Comparison of ENCODE assay signal across 21 mouse cellular contexts in genomic region chr16:20676702-20677101, GRCm38 (mm10). TPM values are rescaled to one million over a fixed set of nuclear protein-coding genes. Genes with fewer than 3 reads are reported as not detected.
A peak's percentile ranks its signal among the peaks of the same experiment; 100 is the strongest.
DNase-seq lines count a peak whose midpoint lies in the region; ATAC-seq and TF ChIP-seq lines count a peak whose summit lies in the region.
"Had no signal": no experiment of that assay in that cellular context is flagged by ENCODE, and none has a peak within 500 bp of the region (broad histone marks: within the 10 kb centered on the region; RNA-seq: fewer than 3 reads in every experiment).

No protein-coding gene starts in this region.

- WGBS in forebrain, embryonic 14.5 days, result 85% methylated on average over 4 of the region's 4 CpGs
- WGBS in forebrain, embryonic 15.5 days, result 83% methylated on average over 4 of the region's 4 CpGs
- 79% methylated on average over 4 of the region's 4 CpGs for WGBS in liver, postnatal 0 days (ENCODE audit: insufficient replicate concordance)
- 75% methylated on average over 4 of the region's 4 CpGs for WGBS in liver, embryonic 12.5 days (ENCODE audit: insufficient replicate concordance)

- no peak overlapping the region for H3K4me3 ChIP-seq in forebrain, embryonic 14.5 days (ENCODE audit: low read depth, low read length)
- H3K4me3 ChIP-seq in forebrain, embryonic 15.5 days, result no peak overlapping the region
- no peak overlapping the region for H3K4me3 ChIP-seq in liver, postnatal 0 days (ENCODE audit: low read depth, low read length)
- no peak overlapping the region for H3K4me3 ChIP-seq in liver, embryonic 12.5 days
- H3K4me3 ChIP-seq: erythroblast, embryonic 14.5 days; kidney, embryonic 15.5 days; limb, embryonic 15.5 days; lung, embryonic 15.5 days; stomach, embryonic 15.5 days had no signal

- TF ChIP-seq EP300 in liver, postnatal 0 days (IDR thresholded peaks at IDR 0.05; ENCODE audit: low read depth), result no peak

- no peaks in the 10 kb centered on the region for H3K27me3 ChIP-seq in forebrain, embryonic 14.5 days (replicated peaks; ENCODE audit: control insufficient read depth, insufficient read depth, low read length)
- no peaks in the 10 kb centered on the region for H3K27me3 ChIP-seq in forebrain, embryonic 15.5 days
- H3K27me3 ChIP-seq in liver, postnatal 0 days (ENCODE audit: insufficient read depth, low read length), result no peaks in the 10 kb centered on the region
- no peaks in the 10 kb centered on the region for H3K27me3 ChIP-seq in liver, embryonic 12.5 days (replicated peaks)
- H3K27me3 ChIP-seq: kidney, embryonic 15.5 days; limb, embryonic 15.5 days; lung, embryonic 15.5 days; stomach, embryonic 15.5 days had no signal

- H3K27ac ChIP-seq in forebrain, embryonic 14.5 days (ENCODE audit: low read depth, low read length), result no peak overlapping the region
- no peak overlapping the region for H3K27ac ChIP-seq in forebrain, embryonic 15.5 days (replicated peaks)
- H3K27ac ChIP-seq in liver, postnatal 0 days (ENCODE audit: low read depth), result no peak overlapping the region
- H3K27ac ChIP-seq in liver, embryonic 12.5 days, result no peak overlapping the region
- H3K27ac ChIP-seq: kidney, embryonic 15.5 days; lung, embryonic 15.5 days; stomach, embryonic 15.5 days had no signal

- peaks cover 70% of the 10 kb centered on the region for H3K36me3 ChIP-seq in forebrain, embryonic 14.5 days (ENCODE audit: control insufficient read depth, insufficient read depth, low read length)
- H3K36me3 ChIP-seq in forebrain, embryonic 15.5 days, result peaks cover 62% of the 10 kb centered on the region
- peaks cover 69% of the 10 kb centered on the region for H3K36me3 ChIP-seq in liver, postnatal 0 days (replicated peaks; ENCODE audit: insufficient read depth, low read length)
- H3K36me3 ChIP-seq in liver, embryonic 12.5 days, result peaks cover 77% of the 10 kb centered on the region

- H3K4me2 ChIP-seq in forebrain, embryonic 14.5 days (ENCODE audit: low read length), result no peak overlapping the region
- no peak overlapping the region for H3K4me2 ChIP-seq in forebrain, embryonic 15.5 days (replicated peaks)
- no peak overlapping the region for H3K4me2 ChIP-seq in liver, postnatal 0 days (ENCODE audit: low read depth, low read length)
- H3K4me2 ChIP-seq in liver, embryonic 12.5 days, result no peak overlapping the region
- H3K4me2 ChIP-seq: heart, embryonic 11.5 days; kidney, embryonic 15.5 days; limb, embryonic 15.5 days; lung, embryonic 15.5 days; stomach, embryonic 15.5 days had no signal

- peaks cover 9% of the 10 kb centered on the region for H3K4me1 ChIP-seq in forebrain, embryonic 14.5 days (ENCODE audit: control insufficient read depth, insufficient read depth, low read length)
- peaks cover 27% of the 10 kb centered on the region for H3K4me1 ChIP-seq in forebrain, embryonic 15.5 days
- peaks cover 35% of the 10 kb centered on the region for H3K4me1 ChIP-seq in liver, postnatal 0 days (ENCODE audit: insufficient read depth)
- H3K4me1 ChIP-seq in liver, embryonic 12.5 days, result peaks cover 54% of the 10 kb centered on the region

- DNase-seq in forebrain, embryonic 14.5 days (ENCODE audit: low spot score), result peak; percentile 29
- no peak for DNase-seq in liver, postnatal 0 days
- peak; percentile 71 for DNase-seq in 3T3-L1 (ENCODE audit: low read depth, low spot score)
- peak; percentile 63 for DNase-seq in NIH3T3 (ENCODE audit: low read depth)
- DNase-seq in thymus, postnatal 4 days, result no peak
- DNase-seq in liver, result no peak
- DNase-seq: adrenal gland, postnatal 36 days; B cell, adult 2 months; cerebellum, adult 18-20 months; cerebellum, postnatal 25 days; heart, postnatal 10 days had no signal

- no peaks in the 10 kb centered on the region for H3K9me3 ChIP-seq in forebrain, embryonic 14.5 days (replicated peaks; ENCODE audit: control insufficient read depth, low read length)
- no peaks in the 10 kb centered on the region for H3K9me3 ChIP-seq in forebrain, embryonic 15.5 days
- no peaks in the 10 kb centered on the region for H3K9me3 ChIP-seq in liver, postnatal 0 days (ENCODE audit: low read length)
- no peaks in the 10 kb centered on the region for H3K9me3 ChIP-seq in liver, embryonic 12.5 days (replicated peaks)
- H3K9me3 ChIP-seq: kidney, embryonic 15.5 days; limb, embryonic 15.5 days; lung, embryonic 15.5 days; stomach, embryonic 15.5 days had no signal

- peak; percentile 32 for TF ChIP-seq CTCF in liver, postnatal 0 days (IDR thresholded peaks at IDR 0.05; ENCODE audit: low read depth)

- H3K9ac ChIP-seq in forebrain, embryonic 14.5 days (ENCODE audit: low read length), result no peak overlapping the region
- no peak overlapping the region for H3K9ac ChIP-seq in forebrain, embryonic 15.5 days (replicated peaks)
- H3K9ac ChIP-seq in liver, postnatal 0 days (replicated peaks), result no peak overlapping the region
- no peak overlapping the region for H3K9ac ChIP-seq in liver, embryonic 12.5 days
- H3K9ac ChIP-seq: kidney, embryonic 15.5 days; limb, embryonic 15.5 days; stomach, embryonic 15.5 days had no signal

- ATAC-seq in forebrain, embryonic 14.5 days, result no peak
- ATAC-seq in forebrain, embryonic 15.5 days (replicated peaks), result no peak
- no peak for ATAC-seq in liver, postnatal 0 days
- no peak for ATAC-seq in liver, embryonic 12.5 days
- ATAC-seq: forebrain, embryonic 16.5 days; midbrain, embryonic 16.5 days had no signal

RNA-seq across cellular contexts. Expression of gene Eif4g1, which starts 8.6 kb away (rescaled TPM):
- 97.6 and 109 TPM in 2 replicates for polyA plus RNA-seq in forebrain, embryonic 14.5 days (2014; fragmentation: Nextera tagmentation; extraction: Ambion mirVana)
- polyA plus RNA-seq in forebrain, embryonic 15.5 days (2015; fragmentation: Nextera tagmentation; extraction: Ambion mirVana), result 137 and 140 TPM in 2 replicates
- polyA plus RNA-seq in liver, postnatal 0 days (2015; fragmentation: Nextera tagmentation; extraction: Ambion mirVana), result 65.6 and 70.9 TPM in 2 replicates
- polyA plus RNA-seq in liver, embryonic 12.5 days (2016; fragmentation: Nextera tagmentation; extraction: Ambion mirVana), result 180 and 187 TPM in 2 replicates

RNA-seq across cellular contexts. Expression of gene Fam131a, which starts 16.3 kb away (rescaled TPM):
- polyA plus RNA-seq in forebrain, embryonic 14.5 days (2014; fragmentation: Nextera tagmentation; extraction: Ambion mirVana), result 51.5 and 55.5 TPM in 2 replicates
- polyA plus RNA-seq in forebrain, embryonic 15.5 days (2015; fragmentation: Nextera tagmentation; extraction: Ambion mirVana), result 51.8 and 54.4 TPM in 2 replicates
- polyA plus RNA-seq in liver, postnatal 0 days (2015; fragmentation: Nextera tagmentation; extraction: Ambion mirVana), result 0.88 and 1.4 TPM in 2 replicates
- polyA plus RNA-seq in liver, embryonic 12.5 days (2016; fragmentation: Nextera tagmentation; extraction: Ambion mirVana), result 2.1 and 2.6 TPM in 2 replicates

RNA-seq across cellular contexts. Expression of gene Psmd2, which starts 25.2 kb away (rescaled TPM):
- 354 and 377 TPM in 2 replicates for polyA plus RNA-seq in forebrain, embryonic 14.5 days (2014; fragmentation: Nextera tagmentation; extraction: Ambion mirVana)
- polyA plus RNA-seq in forebrain, embryonic 15.5 days (2015; fragmentation: Nextera tagmentation; extraction: Ambion mirVana), result 379 and 388 TPM in 2 replicates
- 97.0 and 110 TPM in 2 replicates for polyA plus RNA-seq in liver, postnatal 0 days (2015; fragmentation: Nextera tagmentation; extraction: Ambion mirVana)
- 277 and 289 TPM in 2 replicates for polyA plus RNA-seq in liver, embryonic 12.5 days (2016; fragmentation: Nextera tagmentation; extraction: Ambion mirVana)

RNA-seq across cellular contexts. Expression of gene Polr2h, which starts 40.8 kb away (rescaled TPM):
- polyA plus RNA-seq in forebrain, embryonic 14.5 days (2014; fragmentation: Nextera tagmentation; extraction: Ambion mirVana), result 112 and 126 TPM in 2 replicates
- polyA plus RNA-seq in forebrain, embryonic 15.5 days (2015; fragmentation: Nextera tagmentation; extraction: Ambion mirVana), result 86.4 and 96.1 TPM in 2 replicates
- 25.1 and 27.5 TPM in 2 replicates for polyA plus RNA-seq in liver, postnatal 0 days (2015; fragmentation: Nextera tagmentation; extraction: Ambion mirVana)
- 66.1 and 68.4 TPM in 2 replicates for polyA plus RNA-seq in liver, embryonic 12.5 days (2016; fragmentation: Nextera tagmentation; extraction: Ambion mirVana)

RNA-seq across cellular contexts. Expression of gene Clcn2, which starts 40.8 kb away (rescaled TPM):
- 11.9 and 15.2 TPM in 2 replicates for polyA plus RNA-seq in forebrain, embryonic 14.5 days (2014; fragmentation: Nextera tagmentation; extraction: Ambion mirVana)
- 19.2 and 19.8 TPM in 2 replicates for polyA plus RNA-seq in forebrain, embryonic 15.5 days (2015; fragmentation: Nextera tagmentation; extraction: Ambion mirVana)
- 3.6 and 4.7 TPM in 2 replicates for polyA plus RNA-seq in liver, postnatal 0 days (2015; fragmentation: Nextera tagmentation; extraction: Ambion mirVana)
- polyA plus RNA-seq in liver, embryonic 12.5 days (2016; fragmentation: Nextera tagmentation; extraction: Ambion mirVana), result 14.0 and 14.5 TPM in 2 replicates

Comparison
In these comparisons a context has a peak if more than half of its experiments do, and no peak if none do; other contexts are left out.
1. DNase-seq: peak in forebrain, embryonic 14.5 days (single experiment), 3T3-L1 (single experiment) and NIH3T3 (single experiment); none in liver, postnatal 0 days (single experiment), thymus, postnatal 4 days (single experiment) and liver (single experiment).
2. RNA of gene Fam131a, which starts 16.3 kb away (polyA plus RNA-seq): 51.8 to 54.4 TPM in forebrain, embryonic 15.5 days and 51.5 to 55.5 TPM in forebrain, embryonic 14.5 days; 2.1 to 2.6 TPM in liver, embryonic 12.5 days and 0.88 to 1.4 TPM in liver, postnatal 0 days; every median in the first group is over 10 times any median in the second.